Mouse (Mus musculus) CH12F3 (cell line): ENCODE data around the gene Adarb2.

ENCODE experiments used
- in situ Hi-C: fragments of 300-500 bp; cut with MboI; formaldehyde crosslinking; loops from 2 replicates; pipeline ENCODE4 v1.14.3; 2020; ENCODE audit warnings: low sequenced_read_pairs

Adarb2 gene

GRCm38 (mm10) chr13:8783686-8784307, 581.1 kb downstream of the Adarb2 start:
- in situ Hi-C loops: no loop called here

- in situ Hi-C loops: no loop called here
These were observed 581.8 kb downstream of the Adarb2 start for GRCm38 (mm10) chr13:8784308-8785061.

- in situ Hi-C loops: no loop called here
These were observed 582.5 kb downstream of the Adarb2 start for GRCm38 (mm10) chr13:8785185-8785584.

GRCm38 (mm10) chr13:8793217-8793616, 590.6 kb downstream of the Adarb2 start:
- in situ Hi-C loops: no loop called here

GRCm38 (mm10) chr13:8800576-8800975, 597.9 kb downstream of the Adarb2 start:
- in situ Hi-C loops: no loop called here

GRCm38 (mm10) chr13:8805931-8806330, 603.3 kb downstream of the Adarb2 start:
- in situ Hi-C loops: no loop called here
